Mouse (Mus musculus): ENCODE results near the gene Pdzk1. TPM values are rescaled to one million over a fixed set of nuclear protein-coding genes. Genes with fewer than 3 reads are reported as not detected.
A peak's percentile ranks its signal among the peaks of the same experiment; 100 is the strongest.

Gene Pdzk1
- total RNA-seq, 2 experiments from 2014 or later, result 4.9 to 9.1 TPM

- no peak for DNase-seq
Observed at GRCm38 (mm10) chr3:96883690-96884089, 54.6 kb downstream of the Pdzk1 start.

GRCm38 (mm10) chr3:96902336-96902999 lies 73.4 kb downstream of the Pdzk1 start:
- DNase-seq, result no peak

- no peak for DNase-seq
Observed at GRCm38 (mm10) chr3:96904393-96904792, 75.3 kb downstream of the Pdzk1 start, which contains the start of gene Gja5. Gja5 (plus strand) TSS chr3:96904693.

GRCm38 (mm10) chr3:96904851-96905541 lies 75.9 kb downstream of the Pdzk1 start, which contains the start of gene Gpr89:
Gpr89 (minus strand) TSS chr3:96905346.
- DNase-seq, result peak; percentile 99

GRCm38 (mm10) chr3:96905592-96905991 lies 76.5 kb downstream of the Pdzk1 start:
- no peak for DNase-seq

Other genes with a start within 250 kb of the Pdzk1 start
- gene Polr3gl, start 235.1 kb upstream of the Pdzk1 start, total RNA-seq (2021), result 10 to 100 TPM; 29.3 to 34.3 TPM
- gene Ankrd34a, start 232.6 kb upstream of the Pdzk1 start, total RNA-seq (2021), result under 1 TPM; 0.54 to 0.55 TPM
- 10 to 100 TPM; 33.3 to 42.6 TPM for gene Lix1l, start 228.1 kb upstream of the Pdzk1 start, total RNA-seq (2021)
- gene Rbm8a, start 199.4 kb upstream of the Pdzk1 start, total RNA-seq (2021), result 10 to 100 TPM; 68.8 to 72.9 TPM
- 10 to 100 TPM; 46.7 to 48.4 TPM for gene Pex11b, start 193.9 kb upstream of the Pdzk1 start, total RNA-seq (2021)
- under 1 TPM; 0.24 to 0.33 TPM for gene Gm42957, start 193.8 kb upstream of the Pdzk1 start, total RNA-seq (2021)
- 1 to 10 TPM; 1.8 to 2.0 TPM for gene Itga10, start 183.7 kb upstream of the Pdzk1 start, total RNA-seq (2021)
- 1 to 10 TPM; 1.5 to 1.9 TPM for gene Ankrd35, start 159.2 kb upstream of the Pdzk1 start, total RNA-seq (2021)
- 10 to 100 TPM; 22.0 to 32.0 TPM for gene Pias3, start 132.9 kb upstream of the Pdzk1 start, total RNA-seq (2021)
- gene Nudt17, start 120.7 kb upstream of the Pdzk1 start, total RNA-seq (2021), result 1 to 10 TPM; 3.1 to 5.3 TPM
- gene Polr3c, start 101.7 kb upstream of the Pdzk1 start, total RNA-seq (2021), result 10 to 100 TPM; 28.0 to 32.7 TPM
- gene Rnf115, start 101.6 kb upstream of the Pdzk1 start, total RNA-seq (2021), result 10 to 100 TPM; 34.1 to 35.7 TPM
- under 1 TPM; 0.27 to 0.39 TPM for gene Cd160, start 67 bp downstream of the Pdzk1 start, total RNA-seq (2021)
- gene Gja5, start 75.4 kb downstream of the Pdzk1 start, total RNA-seq (2021), result 1 to 10 TPM; 3.9 to 4.4 TPM
- gene Gpr89, start 76.1 kb downstream of the Pdzk1 start, total RNA-seq (2021), result 10 to 100 TPM; 27.7 to 31.2 TPM
- gene Gja8, start 96.7 kb downstream of the Pdzk1 start, total RNA-seq (2021), result not detected

Data from adrenal gland, postnatal 10 days (tissue).